8 mouse cellular contexts compared by ENCODE assay signal in the genomic region with DNA sequence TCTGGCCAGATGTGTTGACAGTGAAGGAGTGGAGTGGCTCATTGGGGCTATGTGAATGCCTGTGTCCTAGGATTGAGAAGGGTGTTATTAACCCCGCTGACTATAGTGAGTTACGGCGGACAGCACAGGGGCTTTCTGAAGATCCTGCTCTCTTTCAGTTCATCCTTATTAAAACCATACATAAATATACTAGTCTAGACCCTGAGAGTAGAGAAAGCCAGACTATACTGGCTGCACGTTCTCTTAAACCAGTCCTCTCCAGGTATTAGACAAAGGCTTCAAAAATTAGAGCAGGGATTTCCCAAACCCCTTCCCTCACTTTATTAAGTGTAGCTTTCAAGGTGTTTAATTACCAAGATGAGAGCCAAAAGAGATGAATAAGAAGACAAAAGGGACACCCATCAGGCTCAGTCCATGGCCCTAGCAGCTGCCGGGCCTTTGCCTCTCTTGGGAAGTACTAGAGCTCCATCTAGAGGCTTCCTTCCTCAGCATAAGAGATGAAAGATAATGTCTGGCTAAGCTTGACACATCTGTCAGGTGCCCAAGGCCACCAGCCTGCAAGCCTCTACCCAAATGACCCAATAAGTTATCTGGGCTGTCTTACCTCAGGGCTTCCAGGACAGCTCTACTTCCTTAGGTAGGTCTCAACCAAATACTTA. TPM values are rescaled to one million over a fixed set of nuclear protein-coding genes. Genes with fewer than 3 reads are reported as not detected.
DNase-seq lines count a peak whose midpoint lies in the region; ATAC-seq and TF ChIP-seq lines count a peak whose summit lies in the region.

No protein-coding gene starts in this region.

- whole genome bisulfite sequencing in cerebellum, adult 2 months, result 64% methylated on average over 5 of the region's 5 CpGs
- 55% methylated on average over 5 of the region's 5 CpGs for WGBS in intestine, embryonic 14.5 days
- WGBS in midbrain, embryonic 10.5 days, result 63% methylated on average over 5 of the region's 5 CpGs
- WGBS in stomach, embryonic 14.5 days, result 60% methylated on average over 5 of the region's 5 CpGs

- H3K4me1 ChIP-seq in cerebellum, adult 2 months (ENCODE audit: control insufficient read depth, insufficient read depth, low read length), result no peaks in the 10 kb centered on the region
- H3K4me1 ChIP-seq in embryonic fibroblast, embryonic 13.5 days (ENCODE audit: control insufficient read depth, insufficient read depth, low read length), result peaks cover 6% of the 10 kb centered on the region
- peaks cover 7% of the 10 kb centered on the region for H3K4me1 ChIP-seq in intestine, embryonic 14.5 days (replicated peaks; ENCODE audit: control insufficient read depth, insufficient read depth, low read length)
- peaks cover 10% of the 10 kb centered on the region for H3K4me1 ChIP-seq in midbrain, embryonic 10.5 days
- H3K4me1 ChIP-seq in stomach, embryonic 14.5 days (ENCODE audit: control insufficient read depth, insufficient read depth, low read length), result no peaks in the 10 kb centered on the region

- H3K4me3 ChIP-seq in cerebellum, adult 2 months (replicated peaks; ENCODE audit: insufficient read depth, low read depth, low read length), result no peak overlapping the region
- H3K4me3 ChIP-seq in embryonic fibroblast, embryonic 13.5 days (ENCODE audit: insufficient read depth, low read length), result no peak overlapping the region
- no peak overlapping the region for H3K4me3 ChIP-seq in intestine, embryonic 14.5 days (ENCODE audit: low read depth, low read length)
- H3K4me3 ChIP-seq in left cerebral cortex, adult 2 months, result no peak overlapping the region
- H3K4me3 ChIP-seq in midbrain, embryonic 10.5 days, result no peak overlapping the region
- no peak overlapping the region for H3K4me3 ChIP-seq in stomach, embryonic 14.5 days (ENCODE audit: low read depth, low read length)

- H3K4me2 ChIP-seq in intestine, embryonic 14.5 days (ENCODE audit: low read length), result no peak overlapping the region
- no peak overlapping the region for H3K4me2 ChIP-seq in stomach, embryonic 14.5 days (replicated peaks; ENCODE audit: low read depth, low read length)

- no peak overlapping the region for H3K9ac ChIP-seq in intestine, embryonic 14.5 days (ENCODE audit: low read length)
- no peak overlapping the region for H3K9ac ChIP-seq in stomach, embryonic 14.5 days (replicated peaks; ENCODE audit: low read depth, low read length)

- no peaks in the 10 kb centered on the region; the same call in 1 of the 2 replicates for H3K27me3 ChIP-seq in cerebellum, adult 2 months (ENCODE audit: control insufficient read depth, insufficient read depth, low read length)
- H3K27me3 ChIP-seq in intestine, embryonic 14.5 days (replicated peaks; ENCODE audit: control insufficient read depth, insufficient read depth, low read length), result 0 out of 2 replicates have a peak, but pooled peaks cover 3% of the 10 kb centered on the region
- no peaks in the 10 kb centered on the region for H3K27me3 ChIP-seq in midbrain, embryonic 10.5 days (ENCODE audit: low read depth, poor library complexity, severe bottlenecking)
- H3K27me3 ChIP-seq in stomach, embryonic 14.5 days (ENCODE audit: control insufficient read depth, insufficient read depth, low read length), result no peaks in the 10 kb centered on the region

- no peaks in the 10 kb centered on the region for H3K36me3 ChIP-seq in intestine, embryonic 14.5 days (ENCODE audit: control insufficient read depth, insufficient read depth, low read length)
- no peaks in the 10 kb centered on the region for H3K36me3 ChIP-seq in midbrain, embryonic 10.5 days
- no peaks in the 10 kb centered on the region for H3K36me3 ChIP-seq in stomach, embryonic 14.5 days (ENCODE audit: control insufficient read depth, insufficient read depth, low read length)

- no peak overlapping the region for H3K27ac ChIP-seq in cerebellum, adult 2 months (ENCODE audit: insufficient read depth, low read length)
- H3K27ac ChIP-seq in embryonic fibroblast, embryonic 13.5 days (ENCODE audit: insufficient read depth, low read length), result no peak overlapping the region
- no peak overlapping the region for H3K27ac ChIP-seq in intestine, embryonic 14.5 days (ENCODE audit: low read depth)
- no peak overlapping the region for H3K27ac ChIP-seq in left cerebral cortex, adult 2 months
- H3K27ac ChIP-seq in midbrain, embryonic 10.5 days (replicated peaks), result peak overlapping the region; percentile 46; the same call in 1 of the 2 replicates
- H3K27ac ChIP-seq in stomach, embryonic 14.5 days (ENCODE audit: low read length), result no peak overlapping the region

- DNase-seq in cerebellum, adult 2 months, result peak in 1 of 2 experiments; percentile 15
- DNase-seq in cerebellum, adult 9-11 months, result no peak
- DNase-seq in T-cell, adult 2 months (ENCODE audit: low spot score), result peak; percentile 3
- no peak for DNase-seq in intestine, embryonic 14.5 days (ENCODE audit: low spot score)
- DNase-seq in left cerebral cortex, adult 2 months (ENCODE audit: extremely low spot score in 1 of 2, low spot score in 2 of 2), result peak; percentile 19 to 28
- DNase-seq in midbrain, embryonic 10.5 days (ENCODE audit: low spot score), result peak; percentile 53

- peak; percentile 71; the same call in 1 of the 2 replicates for ATAC-seq in intestine, embryonic 14.5 days (replicated peaks; ENCODE audit: low FRiP score, low TSS enrichment, low read depth)
- ATAC-seq in stomach, embryonic 14.5 days (ENCODE audit: insufficient number of reproducible peaks, insufficient read depth, low FRiP score, low read depth), result 0 out of 2 replicates have a peak, but pooled peaks have one; percentile 33

- TF ChIP-seq CTCF in cerebellum, adult 2 months (IDR thresholded peaks at IDR 0.05; ENCODE audit: borderline replicate concordance, insufficient read depth, low read depth, low read length), result peak; percentile 48; the same call in 1 of the 2 replicates
- peak; percentile 36; the same call in 1 of the 2 replicates for TF ChIP-seq CTCF in embryonic fibroblast, embryonic 13.5 days (IDR thresholded peaks at IDR 0.05; ENCODE audit: borderline replicate concordance, insufficient read depth, low read length)
- peak; percentile 81 for TF ChIP-seq CTCF in left cerebral cortex, adult 2 months (IDR thresholded peaks at IDR 0.05)

- intact Hi-C loops in left cerebral cortex, adult 2 months (cut with DNase I), result loop anchor here (1.0 to 2.0 kb wide), 2 partner anchors 83 to 207 kb away; no protein-coding TSS in a partner anchor

- H3K9me3 ChIP-seq in intestine, embryonic 14.5 days (ENCODE audit: control insufficient read depth, low read length), result no peaks in the 10 kb centered on the region
- no peaks in the 10 kb centered on the region for H3K9me3 ChIP-seq in midbrain, embryonic 10.5 days (replicated peaks)
- no peaks in the 10 kb centered on the region for H3K9me3 ChIP-seq in stomach, embryonic 14.5 days (ENCODE audit: control insufficient read depth, low read depth, low read length)

- no peak for TF ChIP-seq POLR2A in cerebellum, adult 2 months (IDR thresholded peaks at IDR 0.05; ENCODE audit: borderline replicate concordance, insufficient read depth, low read length)
- TF ChIP-seq POLR2A in embryonic fibroblast, embryonic 13.5 days (IDR thresholded peaks at IDR 0.05; ENCODE audit: low read depth, low read length), result no peak

RNA-seq across cellular contexts. Expression of a gene that starts 42.0 kb away (rescaled TPM):
- 28.0 and 30.1 TPM in 2 replicates for polyA plus RNA-seq in cerebellum, adult 2 months (2012; rRNA removed)
- 70.4 and 78.4 TPM in 2 replicates for polyA plus RNA-seq in embryonic fibroblast, embryonic 13.5 days (2011; ENCODE audit: insufficient read length, low read depth, missing spikeins)
- polyA plus RNA-seq in intestine, embryonic 14.5 days (2014; fragmentation: Nextera tagmentation; extraction: Ambion mirVana), result 39.4 and 46.0 TPM in 2 replicates
- 10 to 100 TPM; 48.0 to 52.2 TPM for total RNA-seq in left cerebral cortex, adult 2 months (2021)
- 42.1 and 45.2 TPM in 2 replicates for polyA plus RNA-seq in midbrain, embryonic 10.5 days (2016; fragmentation: Nextera tagmentation; extraction: Ambion mirVana)
- 43.4 and 46.8 TPM in 2 replicates for polyA plus RNA-seq in stomach, embryonic 14.5 days (2014; fragmentation: Nextera tagmentation; extraction: Ambion mirVana)

RNA-seq across cellular contexts. Expression of a gene that starts 57.0 kb away (rescaled TPM):
- polyA plus RNA-seq in cerebellum, adult 2 months (2012; rRNA removed), result 4.9 and 5.5 TPM in 2 replicates
- polyA plus RNA-seq in embryonic fibroblast, embryonic 13.5 days (2011; ENCODE audit: insufficient read length, low read depth, missing spikeins), result 344 and 514 TPM in 2 replicates
- 15.9 and 22.6 TPM in 2 replicates for polyA plus RNA-seq in intestine, embryonic 14.5 days (2014; fragmentation: Nextera tagmentation; extraction: Ambion mirVana)
- 1 to 10 TPM; 1.4 to 2.9 TPM for total RNA-seq in left cerebral cortex, adult 2 months (2021)
- 1,146 and 1,287 TPM in 2 replicates for polyA plus RNA-seq in midbrain, embryonic 10.5 days (2016; fragmentation: Nextera tagmentation; extraction: Ambion mirVana)
- 99.4 and 126 TPM in 2 replicates for polyA plus RNA-seq in stomach, embryonic 14.5 days (2014; fragmentation: Nextera tagmentation; extraction: Ambion mirVana)

Comparison
In these comparisons a context has a peak if more than half of its experiments do, and no peak if none do; other contexts are left out.
1. DNase-seq: peak in T-cell, adult 2 months (single experiment), left cerebral cortex, adult 2 months (2 of 2) and midbrain, embryonic 10.5 days (single experiment); none in cerebellum, adult 9-11 months (single experiment) and intestine, embryonic 14.5 days (single experiment).
2. Peak in every context shown above with its lines, with median percentiles within 50 percentile points of each other: CTCF ChIP-seq.